Mouse (Mus musculus) embryonic fibroblast, embryonic 13.5 days (primary cell): ENCODE measurements at regions not wholly inside any gene's neighbourhood (a gene's known extent, or its start where the extent isn't known, plus 50 kb on each side); places are given as distances from the start of the nearest gene placed in this dataset.

Experiments used
- CTCF ChIP-seq: IDR thresholded peaks from 2 replicates; pipeline ENCODE4 v1.5.1; 2011; ENCODE audit warnings: mild to moderate bottlenecking, control low read depth, low read length, moderate library complexity, borderline replicate concordance; ENCODE audit not compliant: insufficient read depth
- POLR2A ChIP-seq: IDR thresholded peaks from 2 replicates; pipeline ENCODE4 v1.6.1; 2011; ENCODE audit warnings: low read depth, mild to moderate bottlenecking, control low read depth, low read length, moderate library complexity

DNA sequence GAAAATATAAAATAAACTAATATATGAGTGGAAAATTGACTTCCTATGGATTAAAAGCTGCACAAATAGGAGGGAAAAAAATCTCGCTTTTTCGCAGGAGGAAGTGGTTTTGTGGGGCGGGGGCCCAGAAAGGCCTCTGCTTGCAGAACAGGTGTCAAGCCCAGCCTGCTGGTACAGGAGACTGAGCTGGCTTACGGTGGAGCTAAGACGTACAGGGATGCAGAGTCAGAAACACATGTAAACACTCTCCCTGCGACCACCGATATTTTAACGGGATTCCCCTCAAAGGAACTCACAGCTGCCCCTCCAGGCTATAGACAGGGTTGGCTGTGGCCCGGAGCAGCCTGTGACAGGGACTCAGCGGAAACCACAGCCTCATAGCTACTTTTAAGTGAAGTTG lies 87.1 kb upstream of the Nkx1-1 start:
- TF ChIP-seq CTCF (no peak), POLR2A (no peak)
